Mouse (Mus musculus): Measurements from ENCODE around the gene Rps5. TPM values are rescaled to one million over a fixed set of nuclear protein-coding genes. Genes with fewer than 3 reads are reported as not detected.
A peak's percentile ranks its signal among the peaks of the same experiment; 100 is the strongest.
"Not testable (repeated sequence)": the region's sequence is repeated elsewhere in the genome, so short reads cannot be mapped to it uniquely, and the experiment has no call there.

Gene Rps5
- 1,000 to 10,000 TPM; 1,018 to 1,027 TPM for total RNA-seq (2021)
- long read RNA-seq, experiment 1, transcript Rps5-201 (6 exons, 761 nt) = major isoform, 380 of 470 reads
- long read RNA-seq, experiment 1, partial matches to known transcripts = 78 of 470 reads
- long read RNA-seq, experiment 1, other reads (novel, unspliced or antisense) = 7 of 470 reads
- long read RNA-seq, experiment 2, transcript Rps5-201 (6 exons, 761 nt) = major isoform, 250 of 277 reads
- long read RNA-seq, experiment 2, partial matches to known transcripts = 20 of 277 reads
- long read RNA-seq, experiment 2, other reads (novel, unspliced or antisense) = 3 of 277 reads

DNA sequence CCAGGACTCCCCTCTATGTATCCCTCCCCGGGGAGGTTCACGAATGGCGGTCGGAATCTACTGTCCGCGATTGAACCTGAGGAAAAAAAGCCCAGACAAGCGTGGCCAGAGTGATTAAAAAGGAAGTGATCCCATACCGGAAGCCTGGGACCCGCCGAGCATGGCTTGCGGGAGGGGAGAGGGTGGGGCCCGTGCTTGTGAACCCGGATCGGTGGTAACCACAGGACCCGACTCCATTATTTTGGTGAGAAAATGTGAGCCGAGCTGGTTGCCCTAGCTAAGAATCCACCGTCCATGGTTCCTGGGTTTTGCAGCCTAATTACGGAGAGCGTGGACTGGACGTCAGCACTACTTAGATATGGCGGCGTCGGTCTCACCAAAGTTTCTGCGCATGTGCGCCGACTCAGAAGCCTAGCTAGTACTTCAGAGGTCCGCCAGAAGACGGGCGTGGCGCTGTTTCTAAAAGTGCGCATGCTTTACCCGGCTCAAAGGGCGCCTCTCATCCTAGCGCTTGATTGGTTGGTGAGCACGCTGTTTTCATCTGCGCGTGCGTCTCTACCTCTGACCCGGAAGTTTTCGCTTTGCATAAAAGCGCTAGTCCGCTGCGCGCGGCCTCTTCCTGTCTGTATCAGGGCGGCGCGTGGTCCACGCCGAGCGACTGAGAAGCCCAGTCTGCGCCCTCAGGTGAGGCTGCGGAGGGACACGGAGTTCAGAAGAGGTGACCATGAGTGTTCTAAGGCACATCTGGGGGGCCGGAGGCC, at the start of gene Rps5:
TSS of gene Rps5 (plus strand) at position 586 of the 761 bp plus-strand sequence.
- peak; percentile 98 for DNase-seq

DNA sequence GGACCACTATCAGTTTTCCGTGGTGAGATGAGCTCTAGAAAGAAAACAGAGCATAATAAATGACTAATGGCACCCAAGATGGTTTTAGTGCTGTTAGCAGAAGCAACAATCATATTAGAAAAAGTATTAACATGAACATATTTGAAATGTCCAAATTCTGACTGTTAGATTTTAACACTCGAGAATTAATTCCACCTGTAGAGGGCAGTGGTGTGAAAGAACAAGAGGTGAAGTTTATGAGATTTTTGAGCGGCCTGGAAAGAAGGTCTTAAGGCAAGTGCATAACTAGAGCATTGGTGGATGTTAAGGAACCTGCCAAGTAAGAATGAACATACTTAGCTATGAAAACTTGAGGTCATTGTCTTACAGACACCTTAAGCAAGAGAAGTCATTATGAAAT, 47.8 kb upstream of the Rps5 start:
- peak; percentile 16 for DNase-seq

DNA sequence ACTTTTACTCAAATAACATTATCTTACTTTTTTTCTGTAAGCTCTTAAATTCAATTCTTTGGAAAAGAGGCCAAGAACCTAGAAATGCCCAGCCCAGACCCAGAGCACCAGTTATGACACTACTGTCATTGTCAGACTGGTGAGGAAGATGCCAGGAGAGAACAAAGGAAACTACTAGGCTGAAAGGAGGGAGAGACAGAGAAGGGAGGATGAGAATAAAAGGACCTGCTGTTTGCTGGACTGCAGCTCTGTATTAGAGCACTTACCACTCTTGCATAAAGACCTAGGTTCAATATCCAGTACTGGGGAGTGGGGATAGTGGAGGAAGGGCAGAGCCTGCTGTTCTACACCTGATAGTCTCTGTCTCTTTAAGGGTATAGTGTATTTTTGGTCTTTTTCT, 42.1 kb upstream of the Rps5 start:
- DNase-seq = no peak

GRCm38 (mm10) chr7:12880497-12880896, 41.6 kb upstream of the Rps5 start:
- DNase-seq = not testable (repeated sequence)

DNA sequence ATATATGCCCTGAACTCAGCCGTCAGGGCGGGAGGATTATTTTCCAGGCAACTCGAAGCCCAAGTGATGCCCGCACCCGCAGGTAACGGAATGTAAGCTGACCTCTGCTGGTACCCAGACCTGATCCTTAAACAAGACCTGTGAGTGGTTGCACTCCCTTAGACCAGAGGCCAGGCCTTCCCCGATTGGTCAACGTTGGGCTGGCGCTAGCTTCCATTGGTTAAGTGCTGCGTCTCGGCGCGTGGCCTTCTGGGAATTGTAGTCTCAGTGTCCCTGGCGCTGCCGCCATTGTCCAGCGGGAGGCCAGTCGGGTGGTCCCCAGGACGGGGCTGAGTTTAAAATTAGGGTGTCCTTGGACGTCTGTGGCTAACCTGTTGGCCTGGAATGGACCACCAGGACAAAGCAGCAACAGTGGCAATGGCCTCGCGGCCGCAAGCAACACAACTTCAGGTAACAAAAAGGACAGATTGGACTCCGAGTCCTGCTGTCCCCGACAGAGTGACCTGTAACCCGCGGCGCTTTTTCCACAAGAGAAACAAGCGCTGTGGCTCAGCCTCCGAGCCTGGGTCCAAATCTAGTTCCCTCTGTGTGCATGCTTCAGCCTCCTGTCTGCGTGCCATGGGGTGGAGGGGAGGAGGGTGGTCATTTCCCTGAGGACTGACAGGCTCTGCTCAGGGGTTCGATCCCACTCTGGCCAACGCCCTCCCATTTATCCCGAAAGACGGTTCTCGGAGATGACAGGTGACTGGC, 41.0 kb upstream of the Rps5 start, which contains the start of gene Zfp128:
TSS of gene Zfp128 (plus strand) at position 267 of the 750 bp plus-strand sequence.
- DNase-seq = peak; percentile 95

GRCm38 (mm10) chr7:12886563-12887266, 35.4 kb upstream of the Rps5 start:
- DNase-seq = no peak

- no peak for DNase-seq
Observed at GRCm38 (mm10) chr7:12887585-12887984, 34.5 kb upstream of the Rps5 start.

- DNase-seq = no peak
Observed at GRCm38 (mm10) chr7:12890928-12891327, 31.2 kb upstream of the Rps5 start.

- no peak for DNase-seq
Observed at GRCm38 (mm10) chr7:12891334-12891733, 30.8 kb upstream of the Rps5 start.

DNA sequence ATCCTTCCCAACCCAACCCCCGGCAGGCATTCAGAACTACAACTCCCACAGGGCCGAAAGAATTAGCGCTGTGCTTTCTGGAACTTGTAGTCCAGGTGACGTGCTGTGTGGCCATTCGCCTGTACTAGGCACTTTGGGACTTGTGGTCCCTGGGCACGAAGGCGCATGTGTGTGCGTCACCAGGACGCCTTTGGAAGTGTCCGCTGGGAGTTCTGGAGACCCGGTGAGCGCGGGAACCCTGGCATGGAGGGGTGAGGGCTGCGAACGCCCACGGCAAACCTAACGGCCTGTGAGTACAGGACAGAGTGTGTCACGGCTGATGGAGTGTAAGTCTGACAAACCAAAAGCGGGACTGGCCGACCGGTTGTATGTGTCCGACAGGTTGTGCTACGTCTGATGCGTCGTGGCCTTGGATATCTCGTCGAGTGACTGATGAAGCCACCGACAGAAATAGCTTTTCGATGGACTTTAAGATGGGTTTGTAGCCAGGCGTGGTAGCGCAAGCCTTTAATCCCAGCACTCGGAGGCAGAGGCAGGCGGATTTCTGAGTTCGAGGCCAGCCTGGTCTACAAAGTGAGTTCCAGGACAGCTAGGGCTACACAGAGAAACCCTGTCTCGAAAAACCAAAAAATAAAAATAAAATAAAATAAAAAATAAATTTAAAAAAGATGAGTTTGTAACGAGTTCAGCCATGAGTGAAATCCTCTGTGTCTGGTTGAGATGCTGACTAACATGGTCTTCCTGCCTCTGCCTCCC, 24.3 kb upstream of the Rps5 start, which contains the start of gene Zscan22:
TSS of gene Zscan22 (plus strand) at position 161 of the 756 bp plus-strand sequence.
- peak; percentile 92 for DNase-seq

- DNase-seq = no peak
Observed at GRCm38 (mm10) chr7:12901517-12901916, 20.6 kb upstream of the Rps5 start.

GRCm38 (mm10) chr7:12903623-12904022, 18.5 kb upstream of the Rps5 start:
- no peak for DNase-seq

- no peak for DNase-seq
Observed at GRCm38 (mm10) chr7:12905146-12905545, 16.9 kb upstream of the Rps5 start.

- peak; percentile 88 for DNase-seq
Observed at GRCm38 (mm10) chr7:12909498-12909962, 12.6 kb upstream of the Rps5 start.

DNA sequence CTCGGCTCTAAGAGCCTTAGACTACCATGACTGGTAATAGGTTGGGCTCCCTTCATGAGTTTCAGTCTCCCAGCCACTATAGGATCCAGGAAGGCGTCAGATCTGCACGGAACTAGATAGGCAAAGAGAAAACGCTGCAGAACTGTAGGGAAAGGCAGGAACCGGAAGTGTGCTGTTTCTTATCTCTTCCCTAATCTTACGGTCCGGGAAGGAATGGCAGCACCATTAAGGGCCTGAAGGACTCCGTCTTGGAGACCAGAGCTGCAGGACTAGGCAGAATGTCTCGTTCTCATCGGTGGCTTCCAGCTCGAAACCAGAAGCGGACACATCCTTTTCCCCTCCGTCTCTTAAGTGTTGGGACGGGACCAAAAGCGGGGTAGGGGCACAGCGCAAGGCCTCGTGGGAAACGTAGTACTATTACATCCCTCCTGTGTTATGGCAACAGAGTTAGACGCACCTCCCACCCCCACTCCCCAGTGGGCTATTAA, 11.9 kb upstream of the Rps5 start:
- DNase-seq = peak; percentile 75

- DNase-seq = no peak
Observed at GRCm38 (mm10) chr7:12913556-12913955, 8.5 kb upstream of the Rps5 start.

GRCm38 (mm10) chr7:12920495-12920894, 1.6 kb upstream of the Rps5 start:
- not testable (repeated sequence) for DNase-seq

GRCm38 (mm10) chr7:12921318-12921704, 779 bp upstream of the Rps5 start:
- DNase-seq = no peak

DNA sequence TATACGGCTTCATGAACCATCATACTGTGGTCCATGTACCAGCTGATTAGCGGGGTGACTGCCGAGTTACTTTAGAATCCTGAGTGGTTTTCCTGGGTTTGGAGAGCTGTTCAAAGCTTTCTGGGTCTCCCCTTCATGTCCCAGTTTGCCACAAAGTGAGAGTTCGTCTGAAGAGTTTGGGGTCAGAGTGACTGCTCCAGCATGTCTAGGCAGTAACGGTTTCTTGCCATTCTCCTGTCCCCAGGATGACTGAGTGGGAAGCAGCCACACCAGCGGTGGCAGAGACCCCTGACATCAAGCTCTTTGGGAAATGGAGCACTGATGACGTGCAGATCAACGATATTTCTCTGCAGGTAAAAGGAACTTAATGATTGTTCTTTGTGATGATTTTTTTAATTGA, 639 bp downstream of the Rps5 start:
- no peak for DNase-seq

DNA sequence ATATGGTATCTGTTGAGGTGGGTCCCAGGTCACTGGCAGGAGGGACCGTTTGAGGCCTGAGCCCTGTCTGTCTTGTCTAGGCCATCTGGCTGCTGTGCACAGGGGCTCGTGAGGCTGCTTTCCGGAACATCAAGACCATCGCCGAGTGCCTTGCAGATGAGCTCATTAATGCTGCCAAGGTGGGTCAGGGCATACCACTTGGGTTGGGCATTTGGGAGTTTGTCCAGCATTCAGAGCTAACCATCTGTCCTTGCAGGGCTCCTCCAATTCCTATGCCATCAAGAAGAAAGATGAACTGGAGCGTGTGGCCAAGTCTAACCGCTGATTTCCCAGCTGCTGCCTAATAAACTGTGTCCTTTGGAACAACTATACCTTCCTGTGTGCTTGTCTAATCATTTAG, 4.2 kb downstream of the Rps5 start:
- DNase-seq = no peak

GRCm38 (mm10) chr7:12927191-12927680, 5.1 kb downstream of the Rps5 start, which contains the start of gene Rnf225:
Gene Rnf225, plus strand, starts transcription at chr7:12927416.
- peak; percentile 15 for DNase-seq
